8 mouse cellular contexts compared by ENCODE assay signal in the genomic region with DNA sequence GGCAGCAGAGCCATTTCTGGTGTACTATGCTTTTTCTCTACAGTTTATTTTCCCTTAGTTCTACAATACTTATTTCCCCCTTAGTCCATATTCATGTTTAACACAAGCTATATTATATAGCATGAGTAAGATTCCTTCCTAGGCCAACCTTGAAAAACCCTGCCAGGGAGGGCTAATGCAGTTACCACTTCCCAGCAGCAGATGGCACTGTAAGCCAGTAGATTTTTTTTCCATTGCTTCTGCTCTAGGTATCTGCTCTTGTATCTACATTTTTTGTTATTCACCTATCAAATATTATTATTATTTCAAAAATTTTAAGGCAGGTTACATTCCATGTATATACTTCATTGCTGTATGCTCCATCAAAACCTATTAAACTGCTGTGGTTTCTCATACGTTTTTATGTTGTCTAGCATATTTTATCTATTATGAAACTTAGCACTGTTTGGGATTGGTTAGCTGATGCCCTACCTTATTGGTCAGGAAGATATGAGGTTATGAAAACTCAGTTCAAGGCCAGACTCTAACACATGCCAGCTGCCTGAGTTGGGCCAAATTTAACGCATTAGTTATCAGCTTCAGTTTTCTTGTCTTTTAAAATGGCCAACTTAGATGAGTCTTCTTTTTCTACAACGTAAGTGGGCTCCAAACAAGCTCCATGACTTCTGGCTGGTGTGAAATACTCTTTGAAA. TPM values are rescaled to one million over a fixed set of nuclear protein-coding genes. Genes with fewer than 3 reads are reported as not detected.
A peak's percentile ranks its signal among the peaks of the same experiment; 100 is the strongest.
DNase-seq lines count a peak whose midpoint lies in the region; ATAC-seq and TF ChIP-seq lines count a peak whose summit lies in the region.
"Had no signal": no experiment of that assay in that cellular context is flagged by ENCODE, and none has a peak within 500 bp of the region (broad histone marks: within the 10 kb centered on the region; RNA-seq: fewer than 3 reads in every experiment).

No protein-coding gene starts in this region.

- peak; percentile 70 for DNase-seq in liver, adult 2 months (ENCODE audit: extremely low read depth, low read depth, low spot score)
- DNase-seq in liver, embryonic 11.5 days (ENCODE audit: low spot score), result no peak
- DNase-seq in MN1 (ENCODE audit: low spot score), result peak; percentile 60
- DNase-seq in c-Kit-positive CD71-positive TER-119-positive erythroid progenitor cells, embryonic 14.5 days (ENCODE audit: low spot score), result peak; percentile 29
- DNase-seq in frontal cortex, postnatal 36 days (ENCODE audit: low spot score in 2 of 2), result peak; percentile 52 to 60
- DNase-seq in lung, adult 2 months, result peak; percentile 38
- DNase-seq in splenic B cell, adult 2 months (ENCODE audit: low read depth, low spot score), result peak; percentile 69

- no peaks in the 10 kb centered on the region for H3K79me2 ChIP-seq in liver, adult 2 months (ENCODE audit: control insufficient read depth, insufficient read depth, low read length)

- H3K4me1 ChIP-seq in liver, adult 2 months (ENCODE audit: control insufficient read depth, insufficient read depth, low read length), result peaks cover 10% of the 10 kb centered on the region; the same call in 1 of the 2 replicates
- peaks cover 7% of the 10 kb centered on the region; the same call in 1 of the 2 replicates for H3K4me1 ChIP-seq in liver, embryonic 11.5 days (replicated peaks; ENCODE audit: control insufficient read depth, insufficient read depth, low read length)
- peaks cover 4% of the 10 kb centered on the region; the same call in 1 of the 2 replicates for H3K4me1 ChIP-seq in lung, adult 2 months (ENCODE audit: control insufficient read depth, insufficient read depth, low read length)

- 47% methylated on average over 3 of the region's 3 CpGs for WGBS in liver, adult 2 months
- WGBS in liver, embryonic 11.5 days, result 85% methylated on average over 3 of the region's 3 CpGs
- 79% methylated on average over 3 of the region's 3 CpGs for WGBS in lung, adult 2 months

- no peak overlapping the region for H3K9ac ChIP-seq in liver, adult 2 months (ENCODE audit: low read depth, low read length)
- H3K9ac ChIP-seq in liver, embryonic 11.5 days (ENCODE audit: low read depth, low read length), result no peak overlapping the region

- TF ChIP-seq POLR2A in liver, adult 2 months (IDR thresholded peaks at IDR 0.05; ENCODE audit: extremely low read depth, insufficient read depth, low read length), result no peak
- no peak for TF ChIP-seq POLR2A in lung, adult 2 months (IDR thresholded peaks at IDR 0.05; ENCODE audit: borderline replicate concordance, extremely low read depth, low read depth, low read length)

- no peaks in the 10 kb centered on the region for H3K27me3 ChIP-seq in liver, adult 2 months (ENCODE audit: control insufficient read depth, insufficient read depth, low read length)
- peaks cover 13% of the 10 kb centered on the region for H3K27me3 ChIP-seq in liver, embryonic 11.5 days (replicated peaks; ENCODE audit: control insufficient read depth, insufficient read depth, low read length)
- H3K27me3 ChIP-seq in splenic B cell, adult 2 months (ENCODE audit: control insufficient read depth, insufficient read depth, low read length, poor library complexity, severe bottlenecking), result no peaks in the 10 kb centered on the region

- H3K4me3 ChIP-seq in liver, adult 2 months (ENCODE audit: insufficient read depth, low read depth, low read length), result no peak overlapping the region
- no peak overlapping the region for H3K4me3 ChIP-seq in liver, embryonic 11.5 days (ENCODE audit: low read depth, low read length)
- no peak overlapping the region for H3K4me3 ChIP-seq in lung, adult 2 months (replicated peaks; ENCODE audit: extremely low read depth, low read depth, low read length)
- H3K4me3 ChIP-seq: megakaryocyte, embryonic 14.5 days had no signal

- H3K36me3 ChIP-seq in liver, adult 2 months (ENCODE audit: control insufficient read depth, insufficient read depth, low read length), result no peaks in the 10 kb centered on the region
- no peaks in the 10 kb centered on the region for H3K36me3 ChIP-seq in liver, embryonic 11.5 days (ENCODE audit: control insufficient read depth, insufficient read depth, low read length)
- no peaks in the 10 kb centered on the region for H3K36me3 ChIP-seq in splenic B cell, adult 2 months (ENCODE audit: control insufficient read depth, insufficient read depth, low read length, poor library complexity, severe bottlenecking)

- no peak overlapping the region for H3K27ac ChIP-seq in liver, adult 2 months (replicated peaks; ENCODE audit: insufficient read depth, low read depth, low read length)
- H3K27ac ChIP-seq in liver, embryonic 11.5 days (ENCODE audit: low read depth, low read length), result no peak overlapping the region

- TF ChIP-seq CTCF in liver, adult 2 months (IDR thresholded peaks at IDR 0.05; ENCODE audit: low read depth, low read length), result peak; percentile 75
- TF ChIP-seq CTCF in lung, adult 2 months (IDR thresholded peaks at IDR 0.05; ENCODE audit: insufficient read depth, low read length), result peak; percentile 74

- ATAC-seq in liver, embryonic 11.5 days (replicated peaks; ENCODE audit: low FRiP score), result no peak

- H3K4me2 ChIP-seq in liver, embryonic 11.5 days, result no peak overlapping the region

- no peaks in the 10 kb centered on the region for H3K9me3 ChIP-seq in liver, embryonic 11.5 days (ENCODE audit: control insufficient read depth, low read length)
- H3K9me3 ChIP-seq: megakaryocyte, embryonic 14.5 days had no signal

RNA-seq across cellular contexts. Expression of a gene that starts 3.8 kb away (rescaled TPM):
- total RNA-seq in liver, adult 2 months (2014; rRNA removed), result 6.2 and 6.6 TPM in 2 replicates
- 4.3 and 4.7 TPM in 2 replicates for polyA plus RNA-seq in liver, adult 2 months (2012; rRNA removed)
- polyA plus RNA-seq in liver, embryonic 11.5 days (2014; fragmentation: Nextera tagmentation; extraction: Ambion mirVana), result 1.7 and 2.0 TPM in 2 replicates
- 17.6 and 23.2 TPM in 2 replicates for polyA plus RNA-seq in lung, adult 2 months (2012; rRNA removed)
